Mouse (Mus musculus) heart, adult 18-20 months (tissue): ENCODE results near the gene Sema6c. TPM values are rescaled to one million over a fixed set of nuclear protein-coding genes. Genes with fewer than 3 reads are reported as not detected.

Source experiments
- DNase-seq, 2 experiments: peaks; one replicate each; pipeline ENCODE4 v3.0.0; 2021 to 2022; ENCODE audit warnings: mixed read lengths in 1 of 2
- total RNA-seq, 2 experiments: library from RNA; stranded (reverse); gene quantifications; 2 replicates each; pipeline ENCODE4 v1.2.3; 2021

Gene Sema6c
- total RNA-seq, 2 experiments from 2014 or later = 4.0 to 4.8 TPM

- peak; percentile 90 to 96 for DNase-seq
These were observed 17.6 kb upstream of the Sema6c start for GRCm38 (mm10) chr3:95142617-95143011.

- no peak for DNase-seq
These were observed 12.3 kb upstream of the Sema6c start for GRCm38 (mm10) chr3:95147924-95148323.

- peak in 1 of 2 experiments; percentile 51 for DNase-seq
These were observed 6.4 kb upstream of the Sema6c start for GRCm38 (mm10) chr3:95153874-95154273.

GRCm38 (mm10) chr3:95159511-95159986 lies 708 bp upstream of the Sema6c start:
- DNase-seq = no peak

- peak in 1 of 2 experiments; percentile 30 for DNase-seq
These were observed 839 bp downstream of the Sema6c start for GRCm38 (mm10) chr3:95161041-95161551.

- DNase-seq = no peak
These were observed 1.5 kb downstream of the Sema6c start for GRCm38 (mm10) chr3:95161618-95162344.

- no peak for DNase-seq
These were observed 2.0 kb downstream of the Sema6c start for GRCm38 (mm10) chr3:95162345-95162628.

- peak in 1 of 2 experiments; percentile 9 for DNase-seq
These were observed 3.4 kb downstream of the Sema6c start for GRCm38 (mm10) chr3:95163419-95164255.

GRCm38 (mm10) chr3:95164256-95164550 lies 3.9 kb downstream of the Sema6c start:
- no peak for DNase-seq

- DNase-seq = no peak
These were observed 4.6 kb downstream of the Sema6c start for GRCm38 (mm10) chr3:95164840-95165239.

GRCm38 (mm10) chr3:95169996-95170395 lies 9.7 kb downstream of the Sema6c start:
- no peak for DNase-seq

- DNase-seq = no peak
These were observed 10.8 kb downstream of the Sema6c start for GRCm38 (mm10) chr3:95171105-95171504.

GRCm38 (mm10) chr3:95172526-95173255 lies 12.4 kb downstream of the Sema6c start:
- DNase-seq = no peak

- peak; percentile 24 to 54 for DNase-seq
These were observed 13.1 kb downstream of the Sema6c start for GRCm38 (mm10) chr3:95173256-95173949.

- peak; percentile 87 to 95 for DNase-seq
These were observed 13.8 kb downstream of the Sema6c start for GRCm38 (mm10) chr3:95174011-95174592.

GRCm38 (mm10) chr3:95176500-95176899 lies 16.2 kb downstream of the Sema6c start:
- no peak for DNase-seq

- no peak for DNase-seq
These were observed 17.3 kb downstream of the Sema6c start for GRCm38 (mm10) chr3:95177583-95177982.

GRCm38 (mm10) chr3:95178948-95179347 lies 18.7 kb downstream of the Sema6c start:
- no peak for DNase-seq

GRCm38 (mm10) chr3:95179890-95180289 lies 19.6 kb downstream of the Sema6c start:
- no peak for DNase-seq

- DNase-seq = no peak
These were observed 21.6 kb downstream of the Sema6c start for GRCm38 (mm10) chr3:95181841-95182240.

- no peak for DNase-seq
These were observed 24.7 kb downstream of the Sema6c start for GRCm38 (mm10) chr3:95184796-95185577.
